Mouse (Mus musculus) kidney, embryonic 16.5 days (tissue): Measurements from ENCODE around the gene Rabgap1l. TPM values are rescaled to one million over a fixed set of nuclear protein-coding genes. Genes with fewer than 3 reads are reported as not detected.
"Not testable (repeated sequence)": the region's sequence is repeated elsewhere in the genome, so short reads cannot be mapped to it uniquely, and the experiment has no call there.

Source experiments
- ATAC-seq: fragments of 200-750 bp; cut with Nextera tagmentation; 2 replicates; pipeline ENCODE4 v1.8.0; 2017; ENCODE audit warnings: moderate TSS enrichment; ENCODE audit not compliant: low FRiP score, low TSS enrichment
- H3K27ac ChIP-seq: fragments of 300-500 bp; sonication (generic); 2 replicates; pipeline ENCODE4 v1.5.1; 2014; ENCODE audit warnings: low read length
- H3K27me3 ChIP-seq: fragments of 300-500 bp; sonication (generic); 2 replicates; pipeline ENCODE4 v1.6.1; 2014; ENCODE audit warnings: low read length, control low read depth, mixed read lengths; ENCODE audit not compliant: insufficient read depth
- H3K36me3 ChIP-seq: fragments of 300-500 bp; sonication (generic); 2 replicates; pipeline ENCODE4 v1.6.1; 2014; ENCODE audit warnings: low read length, control low read depth, mixed read lengths; ENCODE audit not compliant: insufficient read depth
- H3K4me1 ChIP-seq: fragments of 300-500 bp; sonication (generic); 2 replicates; pipeline ENCODE4 v1.6.1; 2014; ENCODE audit warnings: low read length, control low read depth, mixed read lengths; ENCODE audit not compliant: insufficient read depth
- H3K4me2 ChIP-seq: fragments of 300-500 bp; sonication (generic); replicated peaks from 2 replicates; pipeline ENCODE4 v1.6.1; 2014; ENCODE audit warnings: low read depth, low read length
- H3K4me3 ChIP-seq: fragments of 300-500 bp; sonication (generic); 2 replicates; pipeline ENCODE4 v1.5.1; 2014; ENCODE audit warnings: mild to moderate bottlenecking, low read length
- H3K9ac ChIP-seq: fragments of 300-500 bp; sonication (generic); replicated peaks from 2 replicates; pipeline ENCODE4 v1.6.1; 2014; ENCODE audit warnings: low read length
- H3K9me3 ChIP-seq: fragments of 300-500 bp; sonication (generic); 2 replicates; pipeline ENCODE4 v1.6.1; 2016; ENCODE audit warnings: low read length, control low read depth
- WGBS: fragments of 180-500 bp; shearing (Covaris S2); extraction: QIAGEN DNeasy Blood & Tissue Kit; methylation state at CpG from one replicate; pipeline ENCODE4 v1.1.7; 2014; 5-methylcytosine and 5-hydroxymethylcytosine counted together
- polyA plus RNA-seq: library from polyadenylated mRNA; unstranded; fragments of >200 nt; fragmentation: Nextera tagmentation; extraction: Ambion mirVana; gene quantifications from 2 replicates; pipeline ENCODE4 v1.2.1, GENCODE M21; 2015

Gene Rabgap1l
- polyA plus RNA-seq, 1 experiment from 2014 or later: 11.4 TPM

GRCm38 (mm10) chr1:160624354-160625120 lies 168.5 kb downstream of the Rabgap1l start:
- H3K9me3 ChIP-seq, ATAC-seq, H3K4me1 ChIP-seq, H3K4me2 ChIP-seq, H3K27ac ChIP-seq, H3K4me3 ChIP-seq, H3K27me3 ChIP-seq, H3K9ac ChIP-seq, H3K36me3 ChIP-seq: not testable (repeated sequence)
- WGBS: 71% methylated on average over 4 of the region's 4 CpGs

- Histone ChIP-seq H3K9ac (no peak overlapping the region), H3K27ac (no peak overlapping the region), H3K4me1 (no peaks in the 10 kb centered on the region), H3K36me3 (no peaks in the 10 kb centered on the region), H3K9me3 (no peaks in the 10 kb centered on the region), H3K27me3 (no peaks in the 10 kb centered on the region), H3K4me3 (no peak overlapping the region), H3K4me2 (no peak overlapping the region)
- WGBS: 29% methylated on average over 2 of the region's 2 CpGs
- ATAC-seq: no peak
These were observed 174.8 kb downstream of the Rabgap1l start for GRCm38 (mm10) chr1:160618201-160618600.

DNA sequence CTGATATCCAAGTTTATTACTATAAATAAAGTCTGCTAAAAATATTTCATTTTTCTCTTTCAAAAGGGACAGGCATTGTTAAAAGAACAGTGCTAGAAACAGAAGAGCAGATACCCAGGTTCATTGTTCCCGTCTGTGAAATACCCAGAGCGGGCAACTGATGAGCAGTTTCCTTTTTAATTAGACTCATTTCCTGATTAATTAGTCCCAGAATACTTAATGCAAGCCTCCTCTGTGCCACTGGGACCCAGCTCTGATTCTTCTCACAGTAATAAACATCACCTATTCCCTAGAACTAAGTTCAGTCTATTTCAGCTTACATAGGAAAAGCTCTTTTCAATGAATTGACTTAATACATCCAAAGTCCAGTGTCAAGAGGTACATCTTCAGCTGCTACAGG lies 186.6 kb downstream of the Rabgap1l start:
- Histone ChIP-seq H3K36me3 (no peaks in the 10 kb centered on the region), H3K27ac (no peak overlapping the region), H3K4me3 (no peak overlapping the region), H3K9ac (no peak overlapping the region), H3K9me3 (no peaks in the 10 kb centered on the region), H3K27me3 (no peaks in the 10 kb centered on the region), H3K4me1 (no peaks in the 10 kb centered on the region), H3K4me2 (no peak overlapping the region)
- WGBS: 82% methylated on average over 2 of the region's 2 CpGs
- ATAC-seq: no peak

GRCm38 (mm10) chr1:160603312-160603711 lies 189.7 kb downstream of the Rabgap1l start:
- not testable (repeated sequence) for H3K9ac ChIP-seq, H3K36me3 ChIP-seq, H3K4me1 ChIP-seq, H3K27me3 ChIP-seq, H3K4me3 ChIP-seq, H3K27ac ChIP-seq, H3K4me2 ChIP-seq, ATAC-seq, H3K9me3 ChIP-seq

DNA sequence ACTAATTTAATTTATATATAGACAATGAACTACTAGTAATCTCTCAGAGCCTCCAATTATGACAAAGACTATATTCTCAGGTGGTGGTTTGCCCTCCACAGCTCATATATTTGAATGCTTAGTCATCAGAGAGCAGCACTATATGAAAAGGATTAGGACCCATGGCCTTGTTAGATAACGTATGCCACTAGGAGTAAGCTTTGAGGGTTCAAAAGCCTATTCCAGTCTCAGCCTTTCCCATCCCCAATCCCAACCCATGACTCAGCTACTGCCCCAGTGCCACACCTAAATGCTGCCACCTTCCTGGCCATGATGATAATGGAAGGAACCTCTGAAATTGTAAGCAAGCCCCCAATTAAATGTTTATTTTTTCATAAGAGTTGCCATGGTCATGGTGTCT lies 195.6 kb downstream of the Rabgap1l start:
- 86% methylated on average over 1 of the region's 1 CpGs for WGBS
- H3K4me3 ChIP-seq: no peak overlapping the region
- no peak overlapping the region for H3K27ac ChIP-seq
- no peaks in the 10 kb centered on the region for H3K36me3 ChIP-seq
- no peak overlapping the region for H3K4me2 ChIP-seq
- no peaks in the 10 kb centered on the region for H3K9me3 ChIP-seq
- H3K27me3 ChIP-seq: no peaks in the 10 kb centered on the region
- H3K9ac ChIP-seq: no peak overlapping the region
- ATAC-seq: no peak
- H3K4me1 ChIP-seq: no peaks in the 10 kb centered on the region

GRCm38 (mm10) chr1:160596948-160597270 lies 196.1 kb downstream of the Rabgap1l start:
- no peak overlapping the region for H3K4me2 ChIP-seq
- ATAC-seq: no peak
- H3K27me3 ChIP-seq: no peaks in the 10 kb centered on the region
- 87% methylated on average over 3 of the region's 3 CpGs for WGBS
- H3K9ac ChIP-seq: no peak overlapping the region
- H3K4me1 ChIP-seq: no peaks in the 10 kb centered on the region
- H3K4me3 ChIP-seq: no peak overlapping the region
- no peaks in the 10 kb centered on the region for H3K9me3 ChIP-seq
- no peak overlapping the region for H3K27ac ChIP-seq
- H3K36me3 ChIP-seq: no peaks in the 10 kb centered on the region

GRCm38 (mm10) chr1:160596252-160596947 lies 196.6 kb downstream of the Rabgap1l start:
- H3K27ac ChIP-seq: no peak overlapping the region
- ATAC-seq: no peak
- H3K4me2 ChIP-seq: no peak overlapping the region
- no peaks in the 10 kb centered on the region for H3K4me1 ChIP-seq
- no peak overlapping the region for H3K9ac ChIP-seq
- H3K27me3 ChIP-seq: no peaks in the 10 kb centered on the region
- H3K9me3 ChIP-seq: no peaks in the 10 kb centered on the region
- H3K4me3 ChIP-seq: no peak overlapping the region
- H3K36me3 ChIP-seq: no peaks in the 10 kb centered on the region

DNA sequence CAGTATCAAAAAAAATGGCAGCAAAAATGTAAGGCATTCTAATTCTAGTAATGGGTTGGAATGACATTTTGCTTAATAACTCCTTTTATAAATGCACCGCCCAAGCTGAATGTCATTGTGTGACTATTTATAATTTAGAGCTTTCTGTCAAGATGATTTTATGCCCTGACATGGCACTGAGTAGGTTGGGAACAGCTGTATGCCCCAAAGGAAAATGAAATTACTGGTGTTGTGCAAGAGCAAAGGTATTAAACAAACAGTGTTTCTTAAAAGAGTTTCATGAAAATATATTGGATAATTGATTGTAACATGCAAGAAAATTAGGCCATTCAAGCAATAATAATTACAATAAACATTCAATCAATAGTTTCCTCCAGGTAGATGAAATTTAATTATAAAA lies 198.4 kb downstream of the Rabgap1l start:
- Histone ChIP-seq H3K27ac (no peak overlapping the region), H3K36me3 (no peaks in the 10 kb centered on the region), H3K27me3 (no peaks in the 10 kb centered on the region), H3K9me3 (no peaks in the 10 kb centered on the region), H3K4me1 (no peaks in the 10 kb centered on the region), H3K9ac (no peak overlapping the region), H3K4me2 (no peak overlapping the region), H3K4me3 (no peak overlapping the region)
- ATAC-seq: no peak
- WGBS: 90% methylated on average over 1 of the region's 1 CpGs

GRCm38 (mm10) chr1:160594066-160594465 lies 198.9 kb downstream of the Rabgap1l start:
- ATAC-seq: no peak
- no peak overlapping the region for H3K9ac ChIP-seq
- no peaks in the 10 kb centered on the region for H3K27me3 ChIP-seq
- no peaks in the 10 kb centered on the region for H3K9me3 ChIP-seq
- no peak overlapping the region for H3K27ac ChIP-seq
- H3K4me2 ChIP-seq: no peak overlapping the region
- no peaks in the 10 kb centered on the region for H3K4me1 ChIP-seq
- WGBS: 85% methylated on average over 4 of the region's 4 CpGs
- H3K36me3 ChIP-seq: no peaks in the 10 kb centered on the region
- H3K4me3 ChIP-seq: no peak overlapping the region

DNA sequence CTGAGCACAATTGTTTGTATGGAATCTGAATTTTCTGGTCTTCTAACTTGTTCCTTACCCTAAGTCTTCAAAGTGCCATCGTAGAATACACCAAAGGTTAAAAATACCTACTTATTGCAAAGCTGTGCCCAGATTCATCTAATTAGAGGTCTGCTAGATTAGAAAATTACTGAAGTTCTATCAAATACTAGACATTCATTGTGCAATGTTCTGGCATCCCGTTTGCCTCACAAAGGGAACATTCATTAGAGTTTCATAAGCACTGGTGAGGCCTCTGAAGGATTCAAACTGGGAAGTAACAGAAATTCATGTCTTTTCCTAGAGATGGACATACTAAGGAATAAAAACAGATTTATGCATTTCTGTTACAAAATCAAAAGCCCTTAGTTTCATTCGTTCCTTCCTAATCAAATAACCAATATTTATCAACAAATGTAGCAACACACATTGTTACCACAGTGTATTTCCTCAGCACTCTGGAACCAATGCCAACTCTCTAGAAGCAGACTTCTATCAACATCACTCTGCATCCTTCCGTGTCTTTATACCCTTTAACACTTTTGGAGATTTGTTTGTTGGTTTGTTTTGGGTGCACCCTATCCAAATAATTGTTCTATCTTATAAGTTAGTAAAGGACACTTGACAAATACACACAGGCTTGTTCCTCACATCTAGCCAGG lies 204.0 kb downstream of the Rabgap1l start:
- H3K36me3 ChIP-seq: no peaks in the 10 kb centered on the region

More for the DNA sequence above, 204.0 kb downstream of the Rabgap1l start:
- H3K4me1 ChIP-seq: no peaks in the 10 kb centered on the region
- H3K27me3 ChIP-seq: no peaks in the 10 kb centered on the region
- no peak overlapping the region for H3K4me2 ChIP-seq
- H3K4me3 ChIP-seq: no peak overlapping the region
- no peak overlapping the region for H3K27ac ChIP-seq
- 87% methylated on average over 4 of the region's 4 CpGs for WGBS
- H3K9me3 ChIP-seq: no peaks in the 10 kb centered on the region
- no peak overlapping the region for H3K9ac ChIP-seq
- ATAC-seq: no peak
